Mouse (Mus musculus) gonadal fat pad, adult 2 months (tissue): ENCODE measurements around the gene Pdpk1. TPM values are rescaled to one million over a fixed set of nuclear protein-coding genes. Genes with fewer than 3 reads are reported as not detected.
"Not testable (repeated sequence)": the region's sequence is repeated elsewhere in the genome, so short reads cannot be mapped to it uniquely, and the experiment has no call there.

Source experiments
- DNase-seq: peaks from one replicate; pipeline ENCODE4 v3.0.0-alpha.2; 2012; ENCODE audit warnings: low read depth
- polyA plus RNA-seq: library from polyadenylated mRNA; depleted of rRNA; stranded (reverse); fragments of >200 nt; gene quantifications from 2 replicates; pipeline ENCODE4 v1.2.3, GENCODE M21; 2012

Gene Pdpk1
- polyA plus RNA-seq, 1 experiment = 25.8 TPM

DNA sequence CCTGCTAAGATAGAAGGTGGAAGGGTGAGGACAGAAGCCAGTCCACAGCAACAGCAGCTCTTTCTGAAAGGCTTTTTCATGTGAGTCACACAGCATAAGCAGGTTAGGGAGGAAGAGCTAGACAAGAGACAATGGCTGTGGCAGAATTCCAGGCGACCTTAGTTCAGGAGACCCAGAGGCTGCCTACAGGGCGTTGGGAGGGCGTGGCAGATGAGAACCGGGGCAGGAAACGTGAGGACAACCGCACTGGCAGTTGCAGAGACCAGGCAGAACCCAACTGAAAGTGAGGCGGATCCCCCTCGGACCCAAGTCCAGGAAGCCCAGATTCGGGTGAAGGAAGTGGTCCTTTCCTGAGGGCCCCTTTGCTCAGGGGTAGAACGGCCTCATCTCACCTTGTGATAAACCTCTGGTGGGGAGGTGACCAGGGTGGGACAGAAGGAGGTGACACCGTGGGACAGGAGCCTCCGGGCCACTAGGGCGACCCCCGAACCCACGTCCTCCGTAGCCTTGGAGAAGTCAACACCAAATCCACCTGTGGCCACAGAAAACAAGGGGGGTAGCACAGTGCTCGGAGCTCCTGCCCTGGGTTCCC, 12.0 kb upstream of the Pdpk1 start:
- no peak for DNase-seq

GRCm38 (mm10) chr17:24161466-24161865, 10.7 kb upstream of the Pdpk1 start:
- no peak for DNase-seq

GRCm38 (mm10) chr17:24157526-24157925, 6.8 kb upstream of the Pdpk1 start:
- DNase-seq = no peak

- DNase-seq = no peak
Measured at GRCm38 (mm10) chr17:24157121-24157520, 6.4 kb upstream of the Pdpk1 start.

GRCm38 (mm10) chr17:24156394-24156793, 5.7 kb upstream of the Pdpk1 start:
- DNase-seq = no peak

DNA sequence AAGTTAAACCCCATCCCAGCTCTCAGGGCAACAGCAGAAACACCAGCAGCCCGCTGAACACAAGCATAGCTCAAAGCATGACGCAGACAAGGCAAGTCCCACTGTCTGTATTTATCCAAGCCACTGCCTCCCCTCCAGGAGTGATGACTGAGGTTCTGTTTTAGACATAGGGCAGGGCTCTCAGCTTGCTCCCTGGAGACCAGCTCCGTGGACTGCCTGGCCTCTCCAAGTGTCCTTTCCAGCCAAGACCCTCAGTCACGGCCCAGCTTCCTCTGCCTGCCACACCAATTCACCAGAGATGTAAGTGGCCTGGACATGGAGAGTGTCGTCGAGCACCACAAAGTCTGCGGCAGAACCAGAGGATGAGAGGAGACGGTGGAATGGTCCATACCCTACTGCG, 5.0 kb upstream of the Pdpk1 start:
- no peak for DNase-seq

DNA sequence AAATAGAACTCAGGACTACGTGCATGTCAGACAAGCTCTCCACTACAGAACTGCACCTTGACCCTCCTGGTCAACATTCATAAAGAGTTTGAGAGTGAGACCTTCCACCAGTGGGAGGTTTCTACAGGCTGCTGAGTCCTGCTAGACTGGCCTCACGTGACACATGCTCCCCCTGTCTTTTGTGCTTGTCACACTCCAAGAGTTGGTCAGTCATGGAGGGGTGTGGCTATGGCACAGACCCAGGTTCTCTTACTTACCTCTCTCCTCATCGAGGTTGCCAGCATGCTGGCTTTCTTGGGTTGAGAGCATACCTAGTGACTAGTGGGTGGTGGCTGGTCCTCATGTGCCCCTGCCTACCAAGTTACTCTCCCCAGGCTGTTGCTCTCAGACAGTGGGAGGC, 3.7 kb upstream of the Pdpk1 start:
- no peak for DNase-seq

GRCm38 (mm10) chr17:24151890-24152563, 1.3 kb upstream of the Pdpk1 start:
- no peak for DNase-seq

- no peak for DNase-seq
Measured at GRCm38 (mm10) chr17:24151382-24151781, 658 bp upstream of the Pdpk1 start.

DNA sequence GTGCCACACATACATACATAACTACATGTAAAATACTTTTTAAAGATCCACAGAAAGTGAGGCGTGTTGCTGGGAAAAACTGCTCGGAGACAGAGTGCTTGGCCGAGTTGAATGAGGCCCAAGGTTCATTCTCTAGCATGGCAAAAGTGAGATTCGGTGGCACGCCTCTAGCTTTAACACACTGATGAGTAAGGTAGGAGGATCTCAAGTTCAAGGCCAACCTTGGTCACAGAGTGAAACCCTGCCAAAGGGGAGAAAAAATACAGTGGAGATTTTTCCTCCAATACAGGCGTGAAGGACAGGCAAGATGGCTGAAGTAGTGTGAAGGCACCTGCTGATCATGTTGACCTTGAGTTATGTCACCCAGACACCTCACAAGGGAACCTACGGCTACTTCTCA, 1.3 kb downstream of the Pdpk1 start:
- DNase-seq = no peak

DNA sequence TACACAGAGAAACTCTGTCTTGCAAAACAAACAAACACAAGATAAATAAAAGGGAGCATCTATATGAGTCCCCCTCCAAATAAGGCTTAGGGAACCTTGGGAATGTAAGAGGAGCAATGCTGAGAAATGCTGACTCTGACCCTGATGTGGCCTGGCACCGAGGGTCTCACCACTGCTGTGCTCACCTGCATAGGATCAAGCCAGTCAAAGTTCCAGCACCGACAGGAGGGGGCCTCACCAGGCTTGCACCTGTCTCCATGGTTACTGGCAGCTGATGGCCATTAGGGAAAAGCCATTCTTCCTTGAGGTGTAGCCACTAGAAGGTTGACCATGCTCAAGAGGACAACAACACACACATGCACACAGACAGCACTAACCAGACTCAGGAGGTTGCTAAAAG, 7.8 kb downstream of the Pdpk1 start:
- DNase-seq = no peak

DNA sequence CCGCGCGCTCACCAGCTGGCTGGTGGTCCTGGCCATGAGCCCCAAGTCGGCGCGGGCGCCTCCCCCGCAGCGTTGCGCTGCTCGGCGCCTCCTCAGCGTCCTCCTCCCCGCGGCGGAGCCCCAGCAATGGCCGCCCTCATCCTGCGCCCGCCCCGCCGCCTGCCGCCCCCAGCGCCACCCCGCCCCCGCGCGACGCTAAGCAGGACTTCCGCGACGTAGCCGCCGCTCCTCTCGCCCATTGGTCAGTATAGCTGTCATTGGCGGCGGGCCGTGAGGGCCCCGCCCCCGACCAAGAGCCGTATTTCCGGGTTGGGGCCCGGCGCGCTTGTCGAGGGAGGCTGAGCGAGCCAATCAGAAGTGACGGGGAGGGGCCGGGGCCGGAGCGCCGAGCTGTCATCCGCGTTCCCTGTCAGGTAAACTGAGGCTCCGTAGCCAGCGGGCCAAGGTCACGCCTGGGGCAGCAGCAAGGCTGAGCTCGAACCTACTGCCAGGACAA, 9.3 kb downstream of the Pdpk1 start:
- DNase-seq = no peak

GRCm38 (mm10) chr17:24140845-24141424, 9.8 kb downstream of the Pdpk1 start:
- DNase-seq = no peak

- DNase-seq = peak; percentile 69
Measured at GRCm38 (mm10) chr17:24139968-24140367, 10.8 kb downstream of the Pdpk1 start.

DNA sequence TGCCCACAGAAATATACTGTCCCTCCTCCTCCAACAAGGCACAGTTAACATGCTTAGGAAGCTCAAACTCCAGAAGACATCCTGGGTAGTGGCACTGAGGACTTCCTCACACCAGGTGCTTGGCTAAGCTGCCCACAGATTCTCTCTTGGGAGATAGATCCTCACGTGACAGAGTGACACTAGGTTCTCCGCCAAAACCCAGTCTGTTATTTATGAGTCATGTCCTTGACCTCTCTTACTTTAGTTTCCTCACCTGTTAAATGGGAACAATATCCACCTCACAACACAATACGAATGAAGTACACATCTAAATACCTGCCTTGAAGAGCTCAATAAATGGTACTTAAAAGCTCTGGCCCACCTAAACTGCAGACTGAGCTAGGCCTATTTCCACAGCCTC, 11.5 kb downstream of the Pdpk1 start:
- DNase-seq = no peak

- DNase-seq = no peak
Measured at GRCm38 (mm10) chr17:24137226-24137880, 13.4 kb downstream of the Pdpk1 start.

DNA sequence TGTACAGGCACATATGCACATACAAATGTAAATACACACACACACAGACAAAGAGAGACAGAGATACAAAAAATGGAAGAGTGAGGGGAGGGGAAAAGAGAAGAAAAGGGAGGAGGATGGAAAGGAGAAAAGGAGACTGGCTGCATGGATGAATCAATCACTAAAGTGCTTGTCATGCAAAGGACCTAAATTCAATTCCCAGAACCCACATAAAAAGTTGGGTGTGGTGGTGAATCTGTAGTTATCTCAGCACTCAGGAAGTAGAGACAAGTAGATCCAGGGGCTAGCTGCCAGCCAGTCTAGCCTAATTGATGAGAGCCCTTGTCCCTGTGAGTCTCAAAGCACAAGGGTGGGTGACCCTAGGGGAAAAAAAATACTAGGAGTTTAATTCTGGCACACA, 16.7 kb downstream of the Pdpk1 start:
- no peak for DNase-seq

DNA sequence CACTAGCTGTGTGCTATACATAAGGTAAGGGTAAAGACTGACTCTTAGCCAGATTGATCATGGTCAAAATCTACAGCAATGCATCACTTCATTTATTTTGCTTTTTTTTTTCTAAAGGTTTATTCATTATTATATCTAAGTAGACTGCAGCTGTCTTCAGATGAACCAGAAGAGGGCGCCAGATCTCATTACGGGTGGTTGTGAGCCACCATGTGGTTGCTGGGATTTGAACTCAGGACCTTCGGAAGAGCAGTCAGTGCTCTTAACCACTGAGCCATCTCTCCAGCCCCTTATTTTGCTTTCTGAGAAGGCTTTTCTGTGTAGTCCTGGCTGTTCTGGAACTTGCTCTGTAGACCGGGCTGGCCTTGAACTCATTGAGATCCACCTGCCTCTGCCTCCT, 17.8 kb downstream of the Pdpk1 start:
- DNase-seq = not testable (repeated sequence)

- no peak for DNase-seq
Measured at GRCm38 (mm10) chr17:24131570-24131969, 19.2 kb downstream of the Pdpk1 start.

- DNase-seq = not testable (repeated sequence)
Measured at GRCm38 (mm10) chr17:24129246-24129645, 21.5 kb downstream of the Pdpk1 start.

DNA sequence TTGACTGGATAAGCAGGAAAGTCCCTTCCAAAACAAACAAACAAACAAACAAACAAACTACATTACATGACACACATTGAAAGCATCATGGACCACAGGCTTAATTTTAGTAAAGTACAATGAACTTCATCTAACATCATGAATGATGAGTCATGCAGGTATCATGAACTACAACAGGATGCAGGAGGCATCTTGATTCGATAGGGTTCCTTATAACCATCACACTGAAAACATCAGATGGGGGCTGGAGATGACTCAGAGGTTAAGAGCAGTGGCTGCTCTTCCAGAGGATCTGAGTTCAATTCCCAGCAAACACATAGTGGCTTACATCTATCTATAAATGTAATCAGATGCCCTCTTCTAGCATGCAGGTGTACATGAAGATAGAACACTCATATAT, 23.1 kb downstream of the Pdpk1 start:
- DNase-seq = no peak

GRCm38 (mm10) chr17:24126801-24127200, 23.9 kb downstream of the Pdpk1 start:
- DNase-seq = no peak

GRCm38 (mm10) chr17:24119446-24119845, 31.3 kb downstream of the Pdpk1 start:
- no peak for DNase-seq
